Mouse (Mus musculus): ENCODE measurements around the gene Plau.

DNA sequence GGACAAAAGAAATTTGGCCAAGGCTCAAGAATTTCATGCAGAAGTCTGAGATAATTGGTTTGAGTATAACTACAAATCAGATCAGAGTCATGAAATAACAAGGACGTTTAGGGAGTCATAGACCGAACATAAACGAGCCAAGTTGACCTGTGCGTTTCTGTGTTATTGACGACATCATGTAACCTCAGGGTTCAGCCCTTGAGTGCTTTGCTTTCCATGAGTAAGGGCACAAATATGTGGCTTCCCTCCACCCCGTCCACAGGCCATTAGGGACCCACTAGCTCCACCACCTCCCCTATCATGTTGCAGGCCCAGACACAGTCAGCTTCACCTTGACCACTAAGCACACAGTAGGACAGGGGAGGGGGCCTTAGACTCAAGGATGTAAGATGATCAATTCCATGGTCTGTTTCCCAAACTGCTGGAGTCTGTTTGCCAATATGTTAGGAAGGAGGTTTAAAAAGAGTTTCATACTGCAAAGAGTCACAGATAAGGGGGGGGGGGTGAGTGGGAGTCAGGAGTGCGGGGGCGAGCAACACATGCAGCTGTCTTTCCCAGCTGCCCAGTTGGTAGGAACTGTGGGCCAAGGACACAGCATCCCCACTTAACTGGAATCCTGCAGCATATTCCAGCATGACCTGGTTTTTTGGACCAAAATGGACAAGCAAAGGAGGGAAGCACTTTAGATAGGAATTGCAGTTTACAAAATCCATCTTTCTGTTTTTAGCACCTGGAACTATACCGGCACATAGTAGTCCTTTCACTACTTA, 5.1 kb upstream of the Plau start:
- TF ChIP-seq POLR2A (IDR thresholded peaks at IDR 0.05; ENCODE audit: control insufficient read depth, low read depth, low read length) (no peak), CTCF (IDR thresholded peaks at IDR 0.05; ENCODE audit: control insufficient read depth, insufficient read depth, insufficient replicate concordance, low read depth, low read length) (no peak)

Data from testis, adult 2 months (tissue).